Mouse (Mus musculus) bone marrow macrophage, adult 2 months (primary cell): Measurements from ENCODE around the gene Cdyl.

Experiments used
- CTCF ChIP-seq: IDR thresholded peaks from 2 replicates; pipeline ENCODE4 v1.5.1; 2012; ENCODE audit warnings: low read depth, mild to moderate bottlenecking, low read length, moderate library complexity
- POLR2A ChIP-seq: IDR thresholded peaks from 2 replicates; pipeline ENCODE4 v1.6.1; 2012; ENCODE audit warnings: mild to moderate bottlenecking, low read depth, low read length, borderline replicate concordance

GRCm38 (mm10) chr13:35875396-35875795 is 215.8 kb downstream of the Cdyl start:
- TF ChIP-seq POLR2A (no peak), CTCF (no peak)
